Mouse (Mus musculus) brain, embryonic 14.5 days (tissue): ENCODE data around the gene Calr4.

Source experiments
- CTCF ChIP-seq: fragments of 200-500 bp; IDR thresholded peaks from 2 replicates; pipeline ENCODE4 v1.5.1; 2012; ENCODE audit warnings: inconsistent platforms, mild to moderate bottlenecking, moderate library complexity, borderline replicate concordance; ENCODE audit not compliant: insufficient read depth, insufficient read length; ENCODE audit errors: extremely low read depth
- POLR2A ChIP-seq: fragments of 200-500 bp; IDR thresholded peaks from 2 replicates; pipeline ENCODE4 v1.6.1; 2012; ENCODE audit warnings: mild to moderate bottlenecking, inconsistent platforms, borderline replicate concordance; ENCODE audit not compliant: poor library complexity, insufficient read depth, insufficient read length, severe bottlenecking; ENCODE audit errors: extremely low read depth

- TF ChIP-seq CTCF (no peak), POLR2A (no peak)
These were observed 17.9 kb downstream of the Calr4 start for GRCm38 (mm10) chr4:109252199-109252598.
